Mouse (Mus musculus): Measurements from ENCODE around the gene Cenpi. TPM values are rescaled to one million over a fixed set of nuclear protein-coding genes. Genes with fewer than 3 reads are reported as not detected.
A peak's percentile ranks its signal among the peaks of the same experiment; 100 is the strongest.
"Not testable (repeated sequence)": the region's sequence is repeated elsewhere in the genome, so short reads cannot be mapped to it uniquely, and the experiment has no call there.

Gene Cenpi
- polyA plus RNA-seq, 1 experiment from 2014 or later, result 12.4 TPM

GRCm38 (mm10) chrX:134303287-134303686, 4.6 kb upstream of the Cenpi start:
- Histone ChIP-seq H3K4me1 (replicated peaks; ENCODE audit: insufficient read depth, low read length) (no peaks in the 10 kb centered on the region), H3K27ac (no peak overlapping the region), H3K9ac (ENCODE audit: low read depth, low read length) (no peak overlapping the region), H3K4me3 (replicated peaks; ENCODE audit: low read depth, low read length) (no peak overlapping the region), H3K27me3 (ENCODE audit: insufficient read depth, low read length) (no peaks in the 10 kb centered on the region), H3K36me3 (ENCODE audit: insufficient read depth, low read length) (no peaks in the 10 kb centered on the region), H3K4me2 (ENCODE audit: low read length) (no peak overlapping the region), H3K9me3 (replicated peaks; ENCODE audit: low read length) (no peaks in the 10 kb centered on the region)
- 98% methylated on average over 1 of the region's 1 CpGs for WGBS
- no peak for TF ChIP-seq CTCF (IDR thresholded peaks at IDR 0.05; ENCODE audit: low read depth)
- ATAC-seq (replicated peaks; ENCODE audit: low FRiP score, low read depth) (no peak), DNase-seq (ENCODE audit: low spot score) (no peak)

- no peak overlapping the region for H3K27ac ChIP-seq
- DNase-seq (ENCODE audit: low spot score) (peak; percentile 33), ATAC-seq (replicated peaks; ENCODE audit: low FRiP score, low read depth) (peak; percentile 78)
- H3K4me3 ChIP-seq (replicated peaks; ENCODE audit: low read depth, low read length), result peak overlapping the region; percentile 29
- peak overlapping the region; percentile 51 for H3K4me2 ChIP-seq (ENCODE audit: low read length)
- H3K36me3 ChIP-seq (ENCODE audit: insufficient read depth, low read length), result no peaks in the 10 kb centered on the region
- WGBS, result 31% methylated on average over 9 of the region's 9 CpGs
- H3K9me3 ChIP-seq (replicated peaks; ENCODE audit: low read length), result no peaks in the 10 kb centered on the region
- no peak for TF ChIP-seq CTCF (IDR thresholded peaks at IDR 0.05; ENCODE audit: low read depth)
- H3K4me1 ChIP-seq (replicated peaks; ENCODE audit: insufficient read depth, low read length), result no peaks in the 10 kb centered on the region
- H3K27me3 ChIP-seq (ENCODE audit: insufficient read depth, low read length), result no peaks in the 10 kb centered on the region
- 0 out of 2 replicates have a peak overlapping the region, but pooled peaks have one; percentile 24 for H3K9ac ChIP-seq (ENCODE audit: low read depth, low read length)
These were observed 371 bp downstream of the Cenpi start for GRCm38 (mm10) chrX:134308275-134308634.

- H3K27ac ChIP-seq; DNase-seq (ENCODE audit: low spot score); ATAC-seq (replicated peaks; ENCODE audit: low FRiP score, low read depth); H3K4me3 ChIP-seq (replicated peaks; ENCODE audit: low read depth, low read length); H3K27me3 ChIP-seq (ENCODE audit: insufficient read depth, low read length); H3K36me3 ChIP-seq (ENCODE audit: insufficient read depth, low read length); H3K9me3 ChIP-seq (replicated peaks; ENCODE audit: low read length); H3K4me2 ChIP-seq (ENCODE audit: low read length); H3K4me1 ChIP-seq (replicated peaks; ENCODE audit: insufficient read depth, low read length); H3K9ac ChIP-seq (ENCODE audit: low read depth, low read length): not testable (repeated sequence)
- WGBS, result 90% methylated on average over 7 of the region's 7 CpGs
These were observed 3.3 kb downstream of the Cenpi start for GRCm38 (mm10) chrX:134311193-134311592.

- no peak overlapping the region for H3K4me3 ChIP-seq (replicated peaks; ENCODE audit: low read depth, low read length)
- H3K27me3 ChIP-seq (ENCODE audit: insufficient read depth, low read length), result no peaks in the 10 kb centered on the region
- whole genome bisulfite sequencing, result 87% methylated on average over 2 of the region's 2 CpGs
- H3K4me1 ChIP-seq (replicated peaks; ENCODE audit: insufficient read depth, low read length), result no peaks in the 10 kb centered on the region
- TF ChIP-seq CTCF (IDR thresholded peaks at IDR 0.05; ENCODE audit: low read depth), result peak; percentile 69
- peak; percentile 19 for DNase-seq (ENCODE audit: low spot score)
- no peak overlapping the region for H3K27ac ChIP-seq
- no peak overlapping the region for H3K4me2 ChIP-seq (ENCODE audit: low read length)
- H3K36me3 ChIP-seq (ENCODE audit: insufficient read depth, low read length), result no peaks in the 10 kb centered on the region
- ATAC-seq (replicated peaks; ENCODE audit: low FRiP score, low read depth), result no peak
- H3K9me3 ChIP-seq (replicated peaks; ENCODE audit: low read length), result no peaks in the 10 kb centered on the region
- H3K9ac ChIP-seq (ENCODE audit: low read depth, low read length), result no peak overlapping the region
These were observed 11.5 kb downstream of the Cenpi start for GRCm38 (mm10) chrX:134319153-134319932.

GRCm38 (mm10) chrX:134333280-134333679, 25.4 kb downstream of the Cenpi start:
- Histone ChIP-seq H3K9ac (ENCODE audit: low read depth, low read length) (no peak overlapping the region), H3K36me3 (ENCODE audit: insufficient read depth, low read length) (no peaks in the 10 kb centered on the region), H3K9me3 (replicated peaks; ENCODE audit: low read length) (no peaks in the 10 kb centered on the region), H3K4me1 (replicated peaks; ENCODE audit: insufficient read depth, low read length) (no peaks in the 10 kb centered on the region), H3K4me2 (ENCODE audit: low read length) (no peak overlapping the region), H3K27ac (no peak overlapping the region), H3K27me3 (ENCODE audit: insufficient read depth, low read length) (no peaks in the 10 kb centered on the region), H3K4me3 (replicated peaks; ENCODE audit: low read depth, low read length) (no peak overlapping the region)
- DNase-seq (ENCODE audit: low spot score) (peak; percentile 1), ATAC-seq (replicated peaks; ENCODE audit: low FRiP score, low read depth) (no peak)
- WGBS, result 91% methylated on average over 2 of the region's 2 CpGs
- peak; percentile 47; the same call in 1 of the 2 replicates for TF ChIP-seq CTCF (IDR thresholded peaks at IDR 0.05; ENCODE audit: low read depth)

- no peaks in the 10 kb centered on the region for H3K9me3 ChIP-seq (replicated peaks; ENCODE audit: low read length)
- no peaks in the 10 kb centered on the region for H3K36me3 ChIP-seq (ENCODE audit: insufficient read depth, low read length)
- ATAC-seq (replicated peaks; ENCODE audit: low FRiP score, low read depth) (no peak), DNase-seq (ENCODE audit: low spot score) (no peak)
- no peak overlapping the region for H3K27ac ChIP-seq
- no peaks in the 10 kb centered on the region for H3K27me3 ChIP-seq (ENCODE audit: insufficient read depth, low read length)
- no peak overlapping the region for H3K4me2 ChIP-seq (ENCODE audit: low read length)
- WGBS, result 87% methylated on average over 2 of the region's 2 CpGs
- H3K4me3 ChIP-seq (replicated peaks; ENCODE audit: low read depth, low read length), result no peak overlapping the region
- TF ChIP-seq CTCF (IDR thresholded peaks at IDR 0.05; ENCODE audit: low read depth), result no peak
- H3K4me1 ChIP-seq (replicated peaks; ENCODE audit: insufficient read depth, low read length), result no peaks in the 10 kb centered on the region
- H3K9ac ChIP-seq (ENCODE audit: low read depth, low read length), result no peak overlapping the region
These were observed 34.9 kb downstream of the Cenpi start for GRCm38 (mm10) chrX:134342735-134343134.

All from kidney, postnatal 0 days (tissue).